Mouse (Mus musculus): ENCODE data around the gene Gm16381.
"Not testable (repeated sequence)": the region's sequence is repeated elsewhere in the genome, so short reads cannot be mapped to it uniquely, and the experiment has no call there.

Gm16381 gene

DNA sequence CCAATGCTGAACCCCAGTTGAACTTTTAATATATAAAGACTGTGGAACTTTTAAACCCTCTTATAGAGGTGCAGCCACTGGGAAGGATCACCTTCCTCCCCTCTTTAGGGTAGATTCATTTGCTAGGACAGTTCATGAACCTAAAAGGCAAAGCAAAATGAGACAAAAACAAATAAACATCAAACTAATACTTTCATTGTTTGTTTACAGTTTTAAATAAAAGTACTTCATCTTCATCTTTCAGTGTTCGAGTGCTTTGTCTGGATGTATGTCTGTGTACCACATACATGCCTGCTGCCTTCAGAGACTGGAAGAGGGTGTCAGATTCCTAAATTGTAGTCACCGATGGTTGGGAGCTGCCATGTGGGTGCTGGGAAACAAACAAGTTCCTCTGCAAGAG lies at the start of gene Gm16381:
Gene Gm16381, minus strand, starts transcription at position 101 of the 400 bp plus-strand sequence.
- not testable (repeated sequence) for DNase-seq (ENCODE audit: low read depth)

GRCm38 (mm10) chr12:87652916-87653703 lies 8.7 kb upstream of the Gm16381 start:
- not testable (repeated sequence) for DNase-seq (ENCODE audit: low read depth)

DNA sequence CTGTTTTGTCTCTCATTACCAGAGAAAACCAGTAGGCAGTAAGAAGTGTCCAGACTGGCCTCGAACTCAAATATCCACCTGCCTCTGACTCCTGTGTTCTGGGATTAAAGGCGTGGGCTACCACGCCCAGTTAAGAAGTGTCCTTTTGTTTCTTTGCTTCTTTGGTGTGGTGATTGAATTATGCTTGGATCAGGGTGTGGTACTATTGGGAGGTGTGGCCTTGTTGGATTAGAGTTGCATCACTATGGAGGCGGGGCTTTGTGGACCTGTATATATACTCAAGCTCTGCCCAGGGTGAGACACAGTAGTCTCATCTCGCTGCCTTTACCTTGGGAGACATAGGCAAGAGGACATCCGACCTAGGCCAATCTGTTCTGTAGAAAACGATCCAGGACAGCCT lies 25.9 kb downstream of the Gm16381 start, which contains the start of gene Gm4027:
Gene Gm4027, plus strand, starts transcription at position 301 of the 400 bp plus-strand sequence.
- not testable (repeated sequence) for DNase-seq (ENCODE audit: low read depth)

DNA sequence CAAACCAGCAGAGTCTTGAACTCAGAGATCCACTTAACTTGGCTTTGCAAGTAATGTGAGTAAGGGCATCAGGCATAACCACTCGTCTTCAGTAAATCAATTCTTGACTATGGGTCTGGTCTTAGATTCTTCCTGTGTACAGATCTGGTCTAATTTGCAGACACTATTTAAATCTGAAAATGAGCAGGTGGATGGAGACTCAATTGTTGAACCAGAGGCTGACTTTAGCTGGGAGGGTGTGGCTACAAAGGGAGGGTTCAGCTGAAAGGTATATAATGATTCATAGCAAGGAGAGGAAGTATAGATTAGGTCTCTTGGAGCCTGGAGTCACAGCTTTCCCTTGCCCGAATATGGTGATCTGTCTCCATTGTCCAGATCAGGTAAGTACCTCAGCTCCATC lies 42.0 kb downstream of the Gm16381 start, which contains the start of gene Oog1:
Gene Oog1, plus strand, starts transcription at position 301 of the 400 bp plus-strand sequence.
- not testable (repeated sequence) for DNase-seq (ENCODE audit: low read depth)

DNA sequence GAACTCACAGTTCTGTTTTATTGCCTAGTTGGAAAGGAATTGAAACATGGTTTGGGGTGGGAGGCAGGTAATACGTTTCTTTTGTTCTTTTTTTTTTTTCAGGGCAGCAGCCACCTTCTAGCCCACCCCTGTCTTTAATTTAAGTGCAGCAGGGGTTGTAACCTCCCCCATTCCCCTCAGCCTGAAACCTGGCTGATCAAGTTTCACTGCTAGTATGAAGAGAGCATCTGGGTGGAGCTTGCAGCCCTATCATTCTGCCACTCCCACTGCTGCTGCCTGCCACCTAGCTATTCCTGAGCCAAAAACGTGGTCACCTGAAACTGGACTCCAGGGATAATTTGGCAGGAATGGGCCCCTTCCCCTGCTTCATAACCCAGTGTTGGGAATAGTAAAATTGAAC lies 43.0 kb downstream of the Gm16381 start:
- not testable (repeated sequence) for DNase-seq (ENCODE audit: low read depth)

Measured in c-Kit-positive CD71-negative TER-119-negative erythroid progenitor cells, embryonic 14.5 days (primary cell).